Mouse (Mus musculus) splenic B cell, adult 2 months (primary cell): Measurements from ENCODE around the gene Ascl1.

ENCODE experiments used
- DNase-seq: peaks from one replicate; pipeline ENCODE4 v3.0.0-alpha.2; 2011; ENCODE audit warnings: low read depth, low spot score
- H3K27me3 ChIP-seq: 2 replicates; pipeline ENCODE4 v1.6.1; 2012; ENCODE audit warnings: mild to moderate bottlenecking, low read length, moderate library complexity, mixed read lengths; ENCODE audit not compliant: control insufficient read depth, poor library complexity, insufficient read depth, severe bottlenecking
- H3K36me3 ChIP-seq: 2 replicates; pipeline ENCODE4 v1.6.1; 2012; ENCODE audit warnings: mild to moderate bottlenecking, low read length, moderate library complexity, mixed read lengths; ENCODE audit not compliant: control insufficient read depth, poor library complexity, insufficient read depth, severe bottlenecking

The Ascl1 gene

GRCm38 (mm10) chr10:87492661-87493551, 554 bp downstream of the Ascl1 start:
- H3K36me3 ChIP-seq, result no peaks in the 10 kb centered on the region
- DNase-seq, result no peak
- no peaks in the 10 kb centered on the region; the same call in 1 of the 2 replicates for H3K27me3 ChIP-seq

DNA sequence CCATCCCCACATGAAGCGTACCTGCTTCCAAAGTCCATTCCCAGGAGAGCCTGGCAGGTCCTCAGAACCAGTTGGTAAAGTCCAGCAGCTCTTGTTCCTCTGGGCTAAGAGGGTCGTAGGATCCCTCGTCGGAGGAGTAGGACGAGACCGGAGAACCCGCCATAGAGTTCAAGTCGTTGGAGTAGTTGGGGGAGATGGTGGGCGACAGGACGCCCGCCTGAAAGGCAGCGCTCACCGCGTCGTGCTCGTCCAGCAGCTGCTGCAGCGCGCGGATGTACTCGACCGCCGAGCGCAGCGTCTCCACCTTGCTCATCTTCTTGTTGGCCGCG, 1.2 kb downstream of the Ascl1 start:
- no peak for DNase-seq
- no peaks in the 10 kb centered on the region; the same call in 1 of the 2 replicates for H3K27me3 ChIP-seq
- H3K36me3 ChIP-seq, result no peaks in the 10 kb centered on the region

DNA sequence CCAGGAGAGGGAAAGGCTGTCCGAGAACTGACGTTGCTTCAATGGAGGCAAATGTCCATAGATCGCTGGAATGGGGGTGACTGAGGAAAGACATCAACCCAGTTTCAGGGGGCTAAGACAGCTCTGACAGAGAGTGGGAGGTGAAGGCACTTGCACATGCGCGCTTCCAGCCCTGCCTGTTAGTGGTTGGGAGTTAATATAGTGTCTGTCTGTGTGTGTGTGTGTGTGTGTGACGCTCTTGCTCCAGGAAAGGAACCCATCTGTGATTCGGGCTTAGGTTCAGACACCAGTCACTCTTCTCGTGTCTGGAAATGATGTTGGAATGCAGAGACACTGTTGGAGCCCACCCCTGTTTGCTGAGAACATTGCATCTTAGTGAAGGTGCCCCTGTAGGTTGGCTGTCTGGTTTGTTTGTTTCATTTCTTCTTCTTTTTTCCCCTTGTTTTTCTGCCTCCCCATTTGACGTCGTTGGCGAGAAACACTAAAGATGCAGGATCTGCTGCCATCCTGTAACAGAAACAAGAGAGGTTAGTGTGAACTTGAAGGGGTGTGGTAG, 1.9 kb downstream of the Ascl1 start:
- H3K27me3 ChIP-seq, result no peaks in the 10 kb centered on the region; the same call in 1 of the 2 replicates
- no peaks in the 10 kb centered on the region for H3K36me3 ChIP-seq
- DNase-seq, result no peak

DNA sequence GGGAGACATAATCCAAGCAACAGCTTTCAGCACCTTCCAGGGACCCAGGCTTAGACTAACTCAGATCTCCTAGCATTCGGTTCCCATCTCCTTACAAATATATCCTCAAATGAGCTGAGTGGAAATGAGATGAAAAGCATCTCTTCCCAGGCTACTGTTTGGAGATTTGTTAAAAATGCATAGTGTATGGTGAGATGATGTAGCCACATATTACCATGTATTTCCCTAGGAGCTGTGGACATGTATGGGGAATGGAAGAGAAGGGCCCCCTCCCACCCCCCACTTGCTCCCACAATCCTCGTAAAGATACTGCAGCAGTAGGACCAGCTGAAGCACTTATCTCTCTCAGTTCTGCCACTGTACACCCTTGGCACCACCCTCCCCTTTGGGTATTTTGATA, 3.1 kb downstream of the Ascl1 start:
- no peak for DNase-seq
- no peaks in the 10 kb centered on the region; the same call in 1 of the 2 replicates for H3K27me3 ChIP-seq
- no peaks in the 10 kb centered on the region for H3K36me3 ChIP-seq

GRCm38 (mm10) chr10:87489246-87490009, 4.0 kb downstream of the Ascl1 start:
- DNase-seq, result no peak
- Histone ChIP-seq H3K27me3 (no peaks in the 10 kb centered on the region; the same call in 1 of the 2 replicates), H3K36me3 (no peaks in the 10 kb centered on the region)

- Histone ChIP-seq H3K27me3 (no peaks in the 10 kb centered on the region; the same call in 1 of the 2 replicates), H3K36me3 (no peaks in the 10 kb centered on the region)
- DNase-seq, result no peak
Observed at GRCm38 (mm10) chr10:87488429-87489145, 4.9 kb downstream of the Ascl1 start.

GRCm38 (mm10) chr10:87485721-87486620, 7.5 kb downstream of the Ascl1 start:
- Histone ChIP-seq H3K36me3 (no peaks in the 10 kb centered on the region), H3K27me3 (no peaks in the 10 kb centered on the region; the same call in 1 of the 2 replicates)
- no peak for DNase-seq

- Histone ChIP-seq H3K36me3 (no peaks in the 10 kb centered on the region), H3K27me3 (no peaks in the 10 kb centered on the region; the same call in 1 of the 2 replicates)
- DNase-seq, result no peak
Observed at GRCm38 (mm10) chr10:87484831-87485720, 8.4 kb downstream of the Ascl1 start.

- Histone ChIP-seq H3K27me3 (no peaks in the 10 kb centered on the region), H3K36me3 (no peaks in the 10 kb centered on the region)
- DNase-seq, result no peak
Observed at GRCm38 (mm10) chr10:87477895-87478294, 15.6 kb downstream of the Ascl1 start.

GRCm38 (mm10) chr10:87474971-87475370, 18.5 kb downstream of the Ascl1 start:
- DNase-seq, result no peak
- Histone ChIP-seq H3K27me3 (no peaks in the 10 kb centered on the region), H3K36me3 (no peaks in the 10 kb centered on the region)

DNA sequence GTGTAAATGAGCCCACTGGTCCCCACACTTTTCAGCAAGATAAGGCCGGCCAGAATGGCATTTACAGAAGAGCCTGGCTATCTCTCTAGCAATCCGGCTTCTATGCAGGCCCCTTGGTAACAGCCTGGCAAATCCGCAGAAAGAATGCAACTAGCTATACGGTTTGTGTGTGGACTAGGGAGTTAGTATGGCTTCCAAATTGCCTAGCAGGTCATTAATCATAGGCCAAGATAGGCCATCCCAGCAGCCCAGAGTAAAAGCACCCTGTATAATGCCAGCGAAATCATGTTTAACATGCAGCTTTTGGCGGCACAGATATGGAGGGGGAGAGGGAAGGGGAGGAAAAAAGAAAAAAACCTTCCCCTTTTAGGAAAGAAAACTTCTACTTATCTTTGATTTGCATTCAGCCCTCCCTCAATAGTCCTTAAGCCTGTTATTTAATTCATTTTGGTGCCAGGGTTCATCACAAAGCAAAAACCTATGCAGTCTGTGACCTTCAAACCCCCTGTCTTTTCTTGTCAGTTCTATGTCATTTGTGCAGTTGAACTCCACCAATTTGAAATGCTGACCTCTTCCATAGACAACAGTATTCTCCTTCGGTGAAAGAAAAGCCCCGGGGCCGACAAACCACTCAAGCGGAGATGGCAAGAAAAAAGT, 19.9 kb downstream of the Ascl1 start:
- Histone ChIP-seq H3K36me3 (no peaks in the 10 kb centered on the region), H3K27me3 (no peaks in the 10 kb centered on the region)
- DNase-seq, result no peak

DNA sequence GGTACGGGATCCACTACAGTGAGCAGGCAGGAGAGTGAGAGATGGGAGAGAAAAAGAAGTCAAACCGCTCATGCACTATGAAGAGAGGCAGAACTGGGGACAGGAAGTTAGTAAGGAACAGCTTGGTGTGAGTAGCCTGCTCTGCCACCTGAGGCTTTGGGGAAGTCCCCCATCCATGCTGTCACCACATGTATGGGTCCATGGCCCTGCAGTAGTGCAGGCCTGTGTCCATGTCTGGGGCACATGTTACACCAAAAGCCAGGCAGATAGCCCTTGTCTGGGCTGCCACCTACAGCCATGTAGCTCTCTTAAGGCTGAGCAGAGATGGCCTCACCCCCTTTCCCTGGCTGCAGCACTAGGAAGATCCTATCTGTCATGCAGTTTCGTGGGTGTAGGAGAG, 42.7 kb downstream of the Ascl1 start:
- DNase-seq, result no peak

DNA sequence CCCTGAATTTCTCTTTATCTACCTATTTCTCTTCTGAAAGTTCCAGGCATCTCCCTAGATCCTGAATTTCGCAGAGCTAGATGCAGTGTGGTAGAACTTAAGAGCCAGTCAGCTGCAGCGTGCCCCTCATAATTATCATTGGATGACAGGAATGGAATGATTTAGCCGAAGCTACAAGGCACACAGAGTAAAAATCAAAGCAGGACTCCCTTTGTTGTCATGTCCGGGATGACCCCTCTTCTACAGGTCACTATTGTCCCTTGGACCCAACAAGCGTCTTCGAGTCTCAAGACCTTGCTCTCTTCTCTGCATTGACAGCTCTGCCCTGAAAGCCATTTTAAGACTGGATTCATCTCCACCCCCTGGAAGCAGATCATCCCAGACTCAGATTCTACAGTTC, 44.1 kb downstream of the Ascl1 start:
- no peak for DNase-seq

More for the DNA sequence above, 42.7 kb downstream of the Ascl1 start:
- no peaks in the 10 kb centered on the region for H3K36me3 ChIP-seq
- H3K27me3 ChIP-seq, result no peaks in the 10 kb centered on the region

More for the DNA sequence above, 44.1 kb downstream of the Ascl1 start:
- no peaks in the 10 kb centered on the region for H3K36me3 ChIP-seq
- no peaks in the 10 kb centered on the region for H3K27me3 ChIP-seq
